Mouse (Mus musculus) liver, postnatal 0 days (tissue): Measurements from ENCODE around the gene Agtpbp1. TPM values are rescaled to one million over a fixed set of nuclear protein-coding genes. Genes with fewer than 3 reads are reported as not detected.
A peak's percentile ranks its signal among the peaks of the same experiment; 100 is the strongest.

Experiments used
- ATAC-seq: fragments of 200-750 bp; cut with Nextera tagmentation; 2 replicates; pipeline ENCODE4 v1.8.0; 2017; ENCODE audit warnings: mild to moderate bottlenecking, moderate library complexity
- DNase-seq: peaks from one replicate; pipeline ENCODE4 v3.0.0-alpha.2; 2016
- H3K27ac ChIP-seq: fragments of 300-500 bp; sonication (generic); 2 replicates; pipeline ENCODE4 v1.5.1; 2014; ENCODE audit warnings: antibody characterized with exemption, moderate library complexity, mild to moderate bottlenecking, low read depth
- H3K27me3 ChIP-seq: fragments of 300-500 bp; sonication (generic); 2 replicates; pipeline ENCODE4 v1.6.1; 2014; ENCODE audit warnings: low read length, control low read depth, mixed read lengths; ENCODE audit not compliant: insufficient read depth
- H3K36me3 ChIP-seq: fragments of 300-500 bp; sonication (generic); replicated peaks from 2 replicates; pipeline ENCODE4 v1.6.1; 2014; ENCODE audit warnings: mild to moderate bottlenecking, control low read depth, low read length, moderate library complexity, mixed read lengths; ENCODE audit not compliant: insufficient read depth
- H3K4me1 ChIP-seq: fragments of 300-500 bp; sonication (generic); 2 replicates; pipeline ENCODE4 v1.6.1; 2014; ENCODE audit warnings: antibody characterized with exemption, mild to moderate bottlenecking, control low read depth; ENCODE audit not compliant: insufficient read depth
- H3K4me2 ChIP-seq: fragments of 300-500 bp; sonication (generic); 2 replicates; pipeline ENCODE4 v1.6.1; 2014; ENCODE audit warnings: low read depth, mild to moderate bottlenecking, low read length, moderate library complexity, mixed read lengths
- H3K4me3 ChIP-seq: fragments of 300-500 bp; sonication (generic); 2 replicates; pipeline ENCODE4 v1.5.1; 2014; ENCODE audit warnings: low read depth, low read length
- H3K9ac ChIP-seq: fragments of 300-500 bp; sonication (generic); replicated peaks from 2 replicates; pipeline ENCODE4 v1.6.1; 2014; ENCODE audit warnings: mild to moderate bottlenecking, moderate library complexity
- H3K9me3 ChIP-seq: fragments of 300-500 bp; sonication (generic); 2 replicates; pipeline ENCODE4 v1.6.1; 2016; ENCODE audit warnings: mild to moderate bottlenecking, control low read depth, low read length, mixed read lengths
- CTCF ChIP-seq: sonication (generic); IDR thresholded peaks from 2 replicates; pipeline ENCODE4 v1.5.1; 2016; ENCODE audit warnings: antibody characterized with exemption, low read depth
- EP300 ChIP-seq: IDR thresholded peaks from 2 replicates; pipeline ENCODE4 v1.6.1; 2016; ENCODE audit warnings: antibody characterized with exemption, low read depth, mild to moderate bottlenecking
- WGBS: fragments of 180-500 bp; shearing (Covaris S2); extraction: QIAGEN DNeasy Blood & Tissue Kit; methylation state at CpG from one replicate; pipeline ENCODE4 v1.1.7; 2014; ENCODE audit not compliant: insufficient replicate concordance; 5-methylcytosine and 5-hydroxymethylcytosine counted together
- polyA plus RNA-seq: library from polyadenylated mRNA; unstranded; fragments of >200 nt; fragmentation: Nextera tagmentation; extraction: Ambion mirVana; gene quantifications from 2 replicates; pipeline ENCODE4 v1.2.1, GENCODE M21; 2015

Gene Agtpbp1
- polyA plus RNA-seq, 1 experiment from 2014 or later = 6.4 TPM

GRCm38 (mm10) chr13:59416530-59417230, 168.3 kb downstream of the Agtpbp1 start:
- Histone ChIP-seq H3K9me3 (no peaks in the 10 kb centered on the region), H3K4me2 (no peak overlapping the region), H3K4me3 (no peak overlapping the region), H3K27me3 (no peaks in the 10 kb centered on the region), H3K4me1 (no peaks in the 10 kb centered on the region), H3K36me3 (no peaks in the 10 kb centered on the region), H3K27ac (no peak overlapping the region), H3K9ac (no peak overlapping the region)
- no peak for DNase-seq
- no peak for TF ChIP-seq EP300
- TF ChIP-seq CTCF = no peak
- WGBS = 80% methylated on average over 15 of the region's 15 CpGs
- ATAC-seq = no peak

GRCm38 (mm10) chr13:59413885-59414284, 171.1 kb downstream of the Agtpbp1 start:
- Histone ChIP-seq H3K4me1 (no peaks in the 10 kb centered on the region), H3K4me3 (no peak overlapping the region), H3K9me3 (no peaks in the 10 kb centered on the region), H3K4me2 (no peak overlapping the region), H3K36me3 (no peaks in the 10 kb centered on the region), H3K27me3 (no peaks in the 10 kb centered on the region), H3K27ac (no peak overlapping the region), H3K9ac (no peak overlapping the region)
- ATAC-seq (no peak), DNase-seq (no peak)
- no peak for TF ChIP-seq CTCF
- TF ChIP-seq EP300 = no peak
- 89% methylated on average over 9 of the region's 9 CpGs for WGBS

GRCm38 (mm10) chr13:59412672-59413071, 172.4 kb downstream of the Agtpbp1 start:
- Histone ChIP-seq H3K27ac (no peak overlapping the region), H3K9me3 (no peaks in the 10 kb centered on the region), H3K9ac (no peak overlapping the region), H3K27me3 (no peaks in the 10 kb centered on the region), H3K4me1 (no peaks in the 10 kb centered on the region), H3K4me3 (no peak overlapping the region), H3K4me2 (no peak overlapping the region), H3K36me3 (no peaks in the 10 kb centered on the region)
- TF ChIP-seq CTCF = no peak
- no peak for TF ChIP-seq EP300
- WGBS = 72% methylated on average over 4 of the region's 4 CpGs
- no peak for DNase-seq
- no peak for ATAC-seq

GRCm38 (mm10) chr13:59407182-59407581, 177.8 kb downstream of the Agtpbp1 start:
- no peak overlapping the region for H3K27ac ChIP-seq
- H3K36me3 ChIP-seq = no peaks in the 10 kb centered on the region
- ATAC-seq (no peak), DNase-seq (no peak)
- no peak overlapping the region for H3K4me3 ChIP-seq
- H3K4me1 ChIP-seq = no peaks in the 10 kb centered on the region
- no peak overlapping the region for H3K4me2 ChIP-seq
- H3K9ac ChIP-seq = no peak overlapping the region
- no peaks in the 10 kb centered on the region for H3K9me3 ChIP-seq
- 62% methylated on average over 6 of the region's 6 CpGs for WGBS
- TF ChIP-seq EP300 (no peak), CTCF (no peak)
- no peaks in the 10 kb centered on the region for H3K27me3 ChIP-seq

GRCm38 (mm10) chr13:59402026-59402775, 182.8 kb downstream of the Agtpbp1 start:
- H3K27me3 ChIP-seq = no peaks in the 10 kb centered on the region
- H3K27ac ChIP-seq = no peak overlapping the region
- 84% methylated on average over 14 of the region's 14 CpGs for WGBS
- no peak overlapping the region for H3K4me3 ChIP-seq
- DNase-seq (no peak), ATAC-seq (no peak)
- H3K4me1 ChIP-seq = no peaks in the 10 kb centered on the region
- H3K36me3 ChIP-seq = no peaks in the 10 kb centered on the region
- no peak overlapping the region for H3K9ac ChIP-seq
- no peaks in the 10 kb centered on the region for H3K9me3 ChIP-seq
- H3K4me2 ChIP-seq = no peak overlapping the region
- TF ChIP-seq CTCF = no peak
- TF ChIP-seq EP300 = no peak

GRCm38 (mm10) chr13:59397571-59397970, 187.5 kb downstream of the Agtpbp1 start:
- TF ChIP-seq CTCF (peak; percentile 64), EP300 (no peak)
- peak; percentile 28 for DNase-seq

More at GRCm38 (mm10) chr13:59397571-59397970, 187.5 kb downstream of the Agtpbp1 start:
- Histone ChIP-seq H3K36me3 (no peaks in the 10 kb centered on the region), H3K4me3 (no peak overlapping the region), H3K9me3 (no peaks in the 10 kb centered on the region), H3K4me1 (no peaks in the 10 kb centered on the region), H3K9ac (no peak overlapping the region), H3K27me3 (no peaks in the 10 kb centered on the region), H3K4me2 (no peak overlapping the region), H3K27ac (no peak overlapping the region)
- no peak for ATAC-seq
- 26% methylated on average over 3 of the region's 3 CpGs for WGBS

Other genes starting within 250 kb of the Agtpbp1 start
- 22.9 and 32.5 TPM in 2 replicates for gene Naa35, start within 50 bp of the Agtpbp1 start, polyA plus RNA-seq
- 10.3 and 13.0 TPM in 2 replicates for gene Golm1, start 90.6 kb upstream of the Agtpbp1 start, polyA plus RNA-seq
- gene 4921517D22Rik, start 108.9 kb upstream of the Agtpbp1 start, polyA plus RNA-seq = not detected in 2 replicates
- 0.02 and 0.15 TPM in 2 replicates for gene Spata31d1a, start 125.1 kb upstream of the Agtpbp1 start, polyA plus RNA-seq
- gene Spata31d1b, start 127.1 kb upstream of the Agtpbp1 start, polyA plus RNA-seq = not detected in 2 replicates
- gene Spata31d1d, start 146.5 kb upstream of the Agtpbp1 start, polyA plus RNA-seq = not detected in 2 replicates
- not detected in 2 replicates for gene 1700014D04Rik, start 161.5 kb upstream of the Agtpbp1 start, polyA plus RNA-seq
- gene Isca1, start 184.6 kb upstream of the Agtpbp1 start, polyA plus RNA-seq = 135 and 137 TPM in 2 replicates
- gene Gm49354, start 197.0 kb upstream of the Agtpbp1 start, polyA plus RNA-seq = not detected in 2 replicates
- gene Tut7, start 237.9 kb upstream of the Agtpbp1 start, polyA plus RNA-seq = 33.8 and 37.6 TPM in 2 replicates